Mouse (Mus musculus): Measurements from ENCODE around the gene Hoxa9. TPM values are rescaled to one million over a fixed set of nuclear protein-coding genes. Genes with fewer than 3 reads are reported as not detected.
A peak's percentile ranks its signal among the peaks of the same experiment; 100 is the strongest.

Gene Hoxa9
- polyA plus RNA-seq, 2 experiments, result 0.43 to 0.76 TPM

DNA sequence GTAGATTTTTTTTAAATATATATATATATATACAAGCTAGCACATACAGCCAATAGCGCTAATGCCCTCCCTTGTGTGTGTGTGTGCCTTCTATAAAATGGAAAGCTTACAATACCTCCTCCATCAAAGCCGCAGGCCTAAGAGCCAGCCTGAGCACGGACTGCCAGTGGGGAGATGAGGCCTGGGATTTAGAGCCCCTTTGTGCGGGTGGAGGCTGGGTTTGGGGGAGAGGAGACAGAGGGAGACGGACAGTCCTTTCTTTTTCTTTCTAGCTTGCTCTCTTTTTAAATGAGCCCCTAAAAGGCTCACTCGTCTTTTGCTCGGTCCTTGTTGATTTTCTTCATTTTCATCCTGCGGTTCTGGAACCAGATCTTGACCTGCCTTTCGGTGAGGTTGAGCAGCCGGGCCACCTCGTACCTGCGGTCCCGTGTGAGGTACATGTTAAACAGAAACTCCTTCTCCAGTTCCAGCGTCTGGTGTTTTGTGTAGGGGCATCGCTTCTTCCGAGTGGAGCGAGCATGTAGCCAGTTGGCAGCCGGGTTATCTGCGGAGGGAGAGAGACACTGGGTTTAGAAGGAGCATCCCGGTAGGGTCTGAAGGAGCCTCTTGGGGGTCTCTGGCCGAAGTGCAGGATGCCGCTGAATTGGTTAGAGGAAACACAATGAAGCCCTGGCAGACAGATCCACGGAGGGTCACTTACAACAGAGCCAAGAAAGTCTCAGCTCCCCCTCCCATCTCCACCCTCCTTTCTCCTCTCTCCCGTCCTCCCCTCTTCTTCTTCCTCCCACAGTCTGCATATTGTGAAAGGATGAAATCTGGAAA is 6.7 kb downstream of the Hoxa9 start:
- 3% methylated on average over 24 of the region's 24 CpGs for WGBS (ENCODE audit: insufficient replicate concordance)
- Histone ChIP-seq H3K9ac (replicated peaks) (no peak overlapping the region), H3K4me1 (replicated peaks; ENCODE audit: control insufficient read depth in 2 of 2, insufficient read depth in 2 of 2, low read length in 1 of 2) (no peaks in the 10 kb centered on the region), H3K9me3 (ENCODE audit: control insufficient read depth, low read length) (no peaks in the 10 kb centered on the region), H3K4me3 (ENCODE audit: insufficient read depth in 1 of 2, low read depth in 2 of 2, low read length in 2 of 2) (no peak overlapping the region), H3K27me3 (ENCODE audit: control insufficient read depth, insufficient read depth, low read length) (peaks cover 98% of the 10 kb centered on the region), H3K36me3 (replicated peaks; ENCODE audit: control insufficient read depth, insufficient read depth, low read depth) (no peaks in the 10 kb centered on the region), H3K27ac (no peak overlapping the region), H3K4me2 (ENCODE audit: low read depth) (no peak overlapping the region)
- TF ChIP-seq EP300 (IDR thresholded peaks at IDR 0.05; ENCODE audit: low read depth), result no peak
- no peak for TF ChIP-seq CTCF (IDR thresholded peaks at IDR 0.05; ENCODE audit: low read depth)
- ATAC-seq (ENCODE audit: insufficient read depth) (no peak), DNase-seq (ENCODE audit: low read depth in 3 of 3, low spot score in 3 of 3) (no peak)

DNA sequence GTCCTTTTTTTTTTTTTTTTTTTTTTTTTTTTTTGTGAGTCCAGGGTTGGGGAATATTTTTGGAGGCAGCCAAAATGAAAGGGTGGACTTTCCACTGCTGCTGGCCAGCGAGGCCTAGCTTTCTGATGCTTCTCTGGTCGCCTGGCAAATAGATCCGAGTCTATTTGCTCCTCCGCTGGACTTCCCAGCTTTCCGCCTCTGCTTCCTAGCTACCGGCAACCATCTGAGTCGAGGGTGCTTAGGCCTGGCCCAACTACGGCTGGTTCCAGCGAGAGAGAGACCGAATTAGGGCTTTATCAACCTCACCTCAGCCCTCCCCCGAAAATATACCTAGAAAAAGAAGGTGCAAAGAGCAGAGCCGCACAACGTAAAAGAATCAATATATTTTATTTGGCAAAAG is 8.2 kb downstream of the Hoxa9 start:
- DNase-seq (ENCODE audit: low read depth in 3 of 3, low spot score in 3 of 3), result no peak

DNA sequence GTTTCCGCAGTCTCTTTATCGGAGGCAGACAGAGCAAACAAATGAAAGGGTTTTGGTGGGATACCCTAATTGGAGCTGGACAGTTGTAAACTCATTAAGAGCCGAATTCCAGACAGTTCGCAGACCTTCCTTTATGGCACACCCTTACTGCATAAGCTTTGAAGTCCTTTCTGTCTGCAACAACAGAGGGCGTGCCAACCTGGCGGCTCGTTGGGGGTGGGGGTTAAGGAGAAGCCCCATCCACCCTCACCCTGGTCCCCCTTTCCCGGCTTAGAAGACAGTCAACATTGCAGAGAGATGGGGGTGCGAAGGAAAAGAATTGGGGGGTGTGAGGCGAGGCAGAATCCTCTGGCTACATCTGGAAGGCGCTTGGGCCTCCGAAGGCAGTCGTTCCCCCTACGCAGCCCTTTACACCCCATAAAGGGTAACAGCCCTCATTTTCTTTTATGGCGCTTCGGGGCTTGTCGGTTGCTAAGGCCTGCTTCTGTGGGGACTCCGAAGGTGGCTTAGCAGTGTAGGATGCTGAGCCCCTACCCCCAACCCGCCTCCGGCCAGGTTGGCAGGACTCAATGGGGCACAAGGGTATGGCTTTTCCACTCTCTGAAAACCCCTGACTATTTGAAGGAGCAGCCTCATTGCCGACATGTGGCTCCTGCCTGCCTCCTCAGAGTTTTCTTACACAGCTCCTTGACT is 8.8 kb downstream of the Hoxa9 start:
- H3K36me3 ChIP-seq (replicated peaks; ENCODE audit: control insufficient read depth, insufficient read depth, low read depth), result no peaks in the 10 kb centered on the region
- H3K4me1 ChIP-seq (replicated peaks; ENCODE audit: control insufficient read depth in 2 of 2, insufficient read depth in 2 of 2, low read length in 1 of 2), result no peaks in the 10 kb centered on the region
- peak overlapping the region in 1 of 2 experiments; percentile 49; a peak in 2 of 4 replicates for H3K4me3 ChIP-seq (ENCODE audit: insufficient read depth in 1 of 2, low read depth in 2 of 2, low read length in 2 of 2)
- no peak for TF ChIP-seq EP300 (IDR thresholded peaks at IDR 0.05; ENCODE audit: low read depth)
- TF ChIP-seq CTCF (IDR thresholded peaks at IDR 0.05; ENCODE audit: low read depth), result no peak
- H3K27ac ChIP-seq, result no peak overlapping the region
- no peaks in the 10 kb centered on the region for H3K9me3 ChIP-seq (ENCODE audit: control insufficient read depth, low read length)
- peak overlapping the region; percentile 69 for H3K4me2 ChIP-seq (ENCODE audit: low read depth)
- WGBS (ENCODE audit: insufficient replicate concordance), result 11% methylated on average over 21 of the region's 21 CpGs
- H3K9ac ChIP-seq (replicated peaks), result no peak overlapping the region
- H3K27me3 ChIP-seq (ENCODE audit: control insufficient read depth, insufficient read depth, low read length), result peaks cover 100% of the 10 kb centered on the region
- no peak for ATAC-seq (ENCODE audit: insufficient read depth)
- DNase-seq (ENCODE audit: low read depth in 3 of 3, low spot score in 3 of 3), result no peak

More for the DNA sequence above, 8.2 kb downstream of the Hoxa9 start:
- H3K36me3 ChIP-seq (replicated peaks; ENCODE audit: control insufficient read depth, insufficient read depth, low read depth), result no peaks in the 10 kb centered on the region
- TF ChIP-seq CTCF (IDR thresholded peaks at IDR 0.05; ENCODE audit: low read depth) (no peak), EP300 (IDR thresholded peaks at IDR 0.05; ENCODE audit: low read depth) (no peak)
- no peak overlapping the region for H3K27ac ChIP-seq
- WGBS (ENCODE audit: insufficient replicate concordance), result 23% methylated on average over 13 of the region's 13 CpGs
- H3K27me3 ChIP-seq (ENCODE audit: control insufficient read depth, insufficient read depth, low read length), result peaks cover 100% of the 10 kb centered on the region
- H3K9ac ChIP-seq (replicated peaks), result no peak overlapping the region
- no peak overlapping the region for H3K4me2 ChIP-seq (ENCODE audit: low read depth)
- H3K9me3 ChIP-seq (ENCODE audit: control insufficient read depth, low read length), result no peaks in the 10 kb centered on the region
- no peak overlapping the region for H3K4me3 ChIP-seq (ENCODE audit: insufficient read depth in 1 of 2, low read depth in 2 of 2, low read length in 2 of 2)
- no peak for ATAC-seq (ENCODE audit: insufficient read depth)
- no peaks in the 10 kb centered on the region for H3K4me1 ChIP-seq (replicated peaks; ENCODE audit: control insufficient read depth in 2 of 2, insufficient read depth in 2 of 2, low read length in 1 of 2)

DNA sequence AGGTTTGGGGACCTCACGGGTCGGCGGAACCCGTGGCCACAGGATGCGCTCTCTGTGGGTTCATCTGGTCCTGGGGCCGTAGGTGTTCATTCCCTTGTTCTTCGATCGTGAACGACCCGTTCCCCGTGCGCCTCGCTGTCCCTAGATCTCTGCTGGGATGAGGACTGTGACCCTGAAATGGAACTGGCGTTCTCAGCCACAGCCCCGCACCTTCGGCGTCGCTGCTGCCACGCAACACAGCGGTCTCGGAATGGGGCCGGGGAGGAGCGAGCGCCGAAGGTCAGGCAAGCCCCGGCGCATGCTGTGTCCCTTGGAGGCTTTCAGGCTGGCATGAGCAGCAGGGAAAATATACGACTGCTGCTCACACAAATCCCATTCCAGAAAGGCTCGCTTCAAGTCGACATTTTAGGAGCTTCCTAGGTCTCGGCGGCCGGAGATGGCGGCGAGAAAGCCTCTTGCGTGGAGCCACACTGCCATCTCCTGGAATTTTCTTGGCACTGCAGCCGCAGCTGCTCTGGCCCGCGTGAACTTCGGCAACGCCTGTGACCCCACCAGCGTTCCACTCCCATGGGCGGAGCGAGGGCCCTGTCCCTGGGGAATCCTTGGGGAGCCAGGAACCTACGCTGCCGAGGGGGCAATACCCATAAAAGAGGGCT is 9.4 kb downstream of the Hoxa9 start, which contains the start of gene Hoxa7:
Hoxa7 (minus strand) TSS at position 518 of the 656 bp plus-strand sequence.
- peak within 1 kb of the TSS; percentile 69 for H3K4me2 ChIP-seq (ENCODE audit: low read depth)
- TF ChIP-seq CTCF (IDR thresholded peaks at IDR 0.05; ENCODE audit: low read depth), result peak; percentile 91
- no peak for TF ChIP-seq EP300 (IDR thresholded peaks at IDR 0.05; ENCODE audit: low read depth)
- ATAC-seq (ENCODE audit: insufficient read depth) (no peak), DNase-seq (ENCODE audit: low read depth in 3 of 3, low spot score in 3 of 3) (peak in 2 of 3 experiments; percentile 26)
- H3K9ac ChIP-seq (replicated peaks), result no peak within 1 kb of the TSS
- 1% methylated on average over 46 of the region's 46 CpGs for whole genome bisulfite sequencing (ENCODE audit: insufficient replicate concordance)
- no peak within 1 kb of the TSS for H3K27ac ChIP-seq
- peak within 1 kb of the TSS; percentile 49 to 51 for H3K4me3 ChIP-seq (ENCODE audit: insufficient read depth in 1 of 2, low read depth in 2 of 2, low read length in 2 of 2)
- H3K36me3 ChIP-seq (replicated peaks; ENCODE audit: control insufficient read depth, insufficient read depth, low read depth), result no peaks in the 10 kb centered on the region
- H3K27me3 ChIP-seq (ENCODE audit: control insufficient read depth, insufficient read depth, low read length), result peaks cover 100% of the 10 kb centered on the region
- H3K4me1 ChIP-seq (replicated peaks; ENCODE audit: control insufficient read depth in 2 of 2, insufficient read depth in 2 of 2, low read length in 1 of 2), result no peaks in the 10 kb centered on the region
- H3K9me3 ChIP-seq (ENCODE audit: control insufficient read depth, low read length), result no peaks in the 10 kb centered on the region
